Mouse (Mus musculus): ENCODE measurements at regions not wholly inside any gene's neighbourhood (a gene's known extent, or its start where the extent isn't known, plus 50 kb on each side); places are given as distances from the start of the nearest gene placed in this dataset.

DNA sequence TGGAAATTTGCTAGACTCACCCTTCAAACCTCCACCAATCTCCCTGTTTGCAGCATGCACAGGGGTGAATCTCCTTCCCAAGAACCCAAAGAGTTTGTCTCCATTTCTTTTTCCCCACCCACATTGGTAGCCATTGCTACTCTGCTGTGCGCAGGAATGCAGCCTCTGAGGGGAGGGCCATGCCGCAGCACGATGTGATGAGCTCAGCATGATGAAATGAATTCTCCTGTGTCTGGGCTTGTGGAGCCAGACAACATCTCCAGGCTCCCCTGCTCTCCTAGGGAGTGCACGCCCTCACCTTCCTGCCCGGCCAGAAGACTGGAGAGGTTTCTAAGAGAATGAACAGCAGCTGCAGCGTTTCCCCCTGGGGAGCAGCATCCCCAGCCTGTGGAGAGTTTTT is 92.9 kb upstream of the Dscam start:
- no peak for TF ChIP-seq POLR2A (IDR thresholded peaks at IDR 0.05; ENCODE audit: low read depth, low read length)
- TF ChIP-seq CTCF (IDR thresholded peaks at IDR 0.05; ENCODE audit: extremely low read depth, insufficient read length, insufficient replicate concordance, low read depth, low read length), result no peak
